Mouse (Mus musculus) lung, adult 2 months (tissue): ENCODE data around the gene Aaas.

ENCODE experiments used
- CTCF ChIP-seq: fragments of 200-500 bp; IDR thresholded peaks from 2 replicates; pipeline ENCODE4 v1.5.1; 2011; ENCODE audit warnings: mild to moderate bottlenecking, low read length, control low read depth; ENCODE audit not compliant: insufficient read depth
- POLR2A ChIP-seq: fragments of 200-500 bp; IDR thresholded peaks from 2 replicates; pipeline ENCODE4 v1.6.1; 2011; ENCODE audit warnings: low read depth, mild to moderate bottlenecking, control low read depth, low read length, borderline replicate concordance; ENCODE audit errors: extremely low read depth

GRCm38 (mm10) chr15:102310074-102310845 is 40.3 kb downstream of the Aaas start:
- TF ChIP-seq POLR2A: no peak
- no peak for TF ChIP-seq CTCF
